Comparison of ENCODE assay signal across 8 mouse cellular contexts in genomic region chr7:18749896-18750477, GRCm38 (mm10). TPM values are rescaled to one million over a fixed set of nuclear protein-coding genes. Genes with fewer than 3 reads are reported as not detected.
DNase-seq lines count a peak whose midpoint lies in the region; ATAC-seq lines count a peak whose summit lies in the region.

No protein-coding gene starts in this region.

- peak; percentile 78 for DNase-seq in R1 (ENCODE audit: low read depth, low spot score)
- peak; percentile 44 for DNase-seq in gastrocnemius, postnatal 10 days
- peak; percentile 72 for DNase-seq in induced T-regulatory cell, adult 2 months (ENCODE audit: low read depth)
- DNase-seq in layer of hippocampus, postnatal 25 days (ENCODE audit: extremely low spot score in 1 of 2, low spot score in 1 of 2), result peak; percentile 34 to 74
- peak; percentile 70 for DNase-seq in lung, postnatal 14 days
- DNase-seq in retina, embryonic 14.5 days (ENCODE audit: low spot score), result peak; percentile 85
- peak; percentile 36 for DNase-seq in urinary bladder, postnatal 25 days (ENCODE audit: low spot score)

- ATAC-seq in common myeloid progenitor, adult 5-6 weeks (replicated peaks; ENCODE audit: low read depth, poor library complexity, severe bottlenecking), result peak; percentile 78

RNA-seq across cellular contexts. Expression of gene Psg22, which starts 32.1 kb away (rescaled TPM):
- total RNA-seq in common myeloid progenitor, adult 5-6 weeks (2017), result not detected in 2 replicates
- total RNA-seq in gastrocnemius, postnatal 10 days (2021), result not detected
- total RNA-seq in layer of hippocampus, postnatal 25 days (2021), result not detected

RNA-seq across cellular contexts. Expression of gene Psg19, which starts 48.3 kb away (rescaled TPM):
- not detected in 2 replicates for total RNA-seq in common myeloid progenitor, adult 5-6 weeks (2017)
- total RNA-seq in gastrocnemius, postnatal 10 days (2021), result not detected
- total RNA-seq in layer of hippocampus, postnatal 25 days (2021), result not detected

Comparison
In these comparisons a context has a peak if more than half of its experiments do, and no peak if none do; other contexts are left out.
1. Peak in every context shown above with its lines: DNase-seq and ATAC-seq.